Mouse (Mus musculus) CH12.LX (cell line): ENCODE measurements at regions not wholly inside any gene's neighbourhood (a gene's known extent, or its start where the extent isn't known, plus 50 kb on each side); places are given as distances from the start of the nearest gene placed in this dataset.

Experiments used
- CHD1 ChIP-seq: IDR thresholded peaks from 2 replicates; pipeline ENCODE4 v1.6.1; 2012; ENCODE audit warnings: low read depth, low read length, improper control_type of control experiment, inconsistent platforms
- CHD2 ChIP-seq: IDR thresholded peaks from 2 replicates; pipeline ENCODE4 v1.6.1; 2011; ENCODE audit warnings: low read length, improper control_type of control experiment
- CTCF ChIP-seq, 2 experiments: IDR thresholded peaks in 1 of 2; conservative IDR thresholded peaks in 1 of 2; 2 replicates each; pipeline ENCODE4 v1.5.1; 2011 to 2012; ENCODE audit warnings: low read depth in 2 of 2, low read length in 2 of 2, improper control_type of control experiment in 1 of 2, inconsistent platforms in 1 of 2, mild to moderate bottlenecking in 1 of 2, moderate library complexity in 1 of 2
- E2F4 ChIP-seq: IDR thresholded peaks from 2 replicates; pipeline ENCODE4 v1.6.1; 2011; ENCODE audit warnings: low read depth, low read length, improper control_type of control experiment; ENCODE audit not compliant: insufficient replicate concordance
- EP300 ChIP-seq: IDR thresholded peaks from 2 replicates; pipeline ENCODE4 v1.6.1; 2011; ENCODE audit warnings: low read length, improper control_type of control experiment
- ETS1 ChIP-seq: conservative IDR thresholded peaks from 2 replicates; pipeline ENCODE4 v1.6.1; 2012; ENCODE audit warnings: low read depth, mild to moderate bottlenecking, inconsistent platforms, low read length, improper control_type of control experiment, moderate library complexity
- MYC ChIP-seq: IDR thresholded peaks from 2 replicates; pipeline ENCODE4 v1.6.1; 2011; ENCODE audit warnings: low read depth, mild to moderate bottlenecking, improper control_type of control experiment, low read length
- POLR2A ChIP-seq: IDR thresholded peaks from 2 replicates; pipeline ENCODE4 v1.6.1; 2011; ENCODE audit warnings: low read depth, mild to moderate bottlenecking, improper control_type of control experiment, low read length
- RCOR1 ChIP-seq: conservative IDR thresholded peaks from 2 replicates; pipeline ENCODE4 v1.6.1; 2012; ENCODE audit warnings: low read depth, mild to moderate bottlenecking, inconsistent platforms, low read length, improper control_type of control experiment
- TCF12 ChIP-seq: IDR thresholded peaks from 2 replicates; pipeline ENCODE4 v1.6.1; 2014; ENCODE audit warnings: low read depth, mild to moderate bottlenecking, inconsistent platforms, low read length, improper control_type of control experiment
- UBTF ChIP-seq: IDR thresholded peaks from 2 replicates; pipeline ENCODE4 v1.6.1; 2012; ENCODE audit warnings: low read depth, mild to moderate bottlenecking, inconsistent platforms, low read length, improper control_type of control experiment, moderate library complexity
- USF1 ChIP-seq: IDR thresholded peaks from 2 replicates; pipeline ENCODE4 v1.6.1; 2014; ENCODE audit warnings: low read depth, mild to moderate bottlenecking, inconsistent platforms, low read length, improper control_type of control experiment
- ZC3H11A ChIP-seq: IDR thresholded peaks from 2 replicates; pipeline ENCODE4 v1.6.1; 2012; ENCODE audit warnings: low read depth, mild to moderate bottlenecking, inconsistent platforms, low read length, improper control_type of control experiment
- ZNF384 ChIP-seq: IDR thresholded peaks from 2 replicates; pipeline ENCODE4 v1.6.1; 2012; ENCODE audit warnings: low read depth, low read length, improper control_type of control experiment, inconsistent platforms

DNA sequence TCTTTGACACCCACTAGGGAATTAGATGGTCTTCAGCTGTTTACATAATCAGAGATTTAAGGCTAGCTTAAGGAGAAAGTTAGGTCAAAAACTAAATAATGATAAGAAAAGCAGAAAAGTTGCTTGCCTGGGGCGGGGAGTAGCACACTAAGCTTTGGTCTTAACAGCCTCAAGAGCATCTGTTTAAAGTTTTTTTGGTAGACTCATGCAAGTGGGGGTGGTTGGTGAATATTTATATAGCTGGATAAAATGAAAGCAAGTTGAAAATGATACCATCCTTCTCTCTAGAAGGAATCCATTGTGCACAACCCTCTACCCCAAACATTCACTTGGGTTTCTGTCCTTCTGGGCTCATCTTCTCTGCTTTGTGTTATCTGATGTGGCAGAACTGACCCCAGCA is 85.3 kb upstream of the Lifr start:
- TF ChIP-seq CHD2, result no peak
- TF ChIP-seq POLR2A, result no peak
- TF ChIP-seq MYC, result no peak
- TF ChIP-seq UBTF, result no peak
- no peak for TF ChIP-seq CTCF (conservative IDR thresholded peaks at IDR 0.05 in 1 of 2, IDR thresholded peaks at IDR 0.05 in 1 of 2; ENCODE audit: low read depth in 2 of 2, low read length in 2 of 2)
- TF ChIP-seq USF1, result no peak
- TF ChIP-seq TCF12, result no peak
- no peak for TF ChIP-seq ZC3H11A
- TF ChIP-seq ETS1, result no peak
- TF ChIP-seq RCOR1, result no peak
- TF ChIP-seq E2F4, result no peak
- no peak for TF ChIP-seq ZNF384
- no peak for TF ChIP-seq CHD1
- TF ChIP-seq EP300, result no peak
